Mouse (Mus musculus) left cerebral cortex, adult 18-20 months (tissue): ENCODE data around the gene Tgoln1. TPM values are rescaled to one million over a fixed set of nuclear protein-coding genes. Genes with fewer than 3 reads are reported as not detected.

ENCODE experiments used
- DNase-seq, 2 experiments: peaks; one replicate each; pipeline ENCODE4 v3.0.0; 2021 to 2022; ENCODE audit warnings: low spot score in 2 of 2, mixed read lengths in 1 of 2
- total RNA-seq, 2 experiments: library from RNA; stranded (reverse); gene quantifications; 2 replicates each; pipeline ENCODE4 v1.2.3; 2021

Gene Tgoln1
- total RNA-seq, 2 experiments from 2014 or later = 97.3 to 102 TPM

GRCm38 (mm10) chr6:72597083-72597874, 19.5 kb downstream of the Tgoln1 start:
- DNase-seq = no peak

- no peak for DNase-seq
Measured at GRCm38 (mm10) chr6:72593914-72594313, 22.9 kb downstream of the Tgoln1 start.

- no peak for DNase-seq
Measured at GRCm38 (mm10) chr6:72593011-72593803, 23.6 kb downstream of the Tgoln1 start.

- DNase-seq = no peak
Measured at GRCm38 (mm10) chr6:72590111-72590510, 26.7 kb downstream of the Tgoln1 start.

- no peak for DNase-seq
Measured at GRCm38 (mm10) chr6:72588307-72588706, 28.5 kb downstream of the Tgoln1 start.

- DNase-seq = no peak
Measured at GRCm38 (mm10) chr6:72586701-72587100, 30.1 kb downstream of the Tgoln1 start.

GRCm38 (mm10) chr6:72584154-72584553, 32.6 kb downstream of the Tgoln1 start:
- no peak for DNase-seq

GRCm38 (mm10) chr6:72583211-72583839, 33.5 kb downstream of the Tgoln1 start:
- DNase-seq = no peak

GRCm38 (mm10) chr6:72581625-72582382, 35.0 kb downstream of the Tgoln1 start:
- DNase-seq = no peak

- no peak for DNase-seq
Measured at GRCm38 (mm10) chr6:72576041-72576440, 40.8 kb downstream of the Tgoln1 start.

GRCm38 (mm10) chr6:72571826-72572225, 45.0 kb downstream of the Tgoln1 start:
- DNase-seq = no peak

- no peak for DNase-seq
Measured at GRCm38 (mm10) chr6:72570644-72571397, 46.0 kb downstream of the Tgoln1 start.

GRCm38 (mm10) chr6:72568736-72569135, 48.1 kb downstream of the Tgoln1 start:
- no peak for DNase-seq

- no peak for DNase-seq
Measured at GRCm38 (mm10) chr6:72567508-72567907, 49.3 kb downstream of the Tgoln1 start.

GRCm38 (mm10) chr6:72566044-72566443, 50.8 kb downstream of the Tgoln1 start:
- peak; percentile 90 to 95 for DNase-seq

- no peak for DNase-seq
Measured at GRCm38 (mm10) chr6:72565506-72565905, 51.3 kb downstream of the Tgoln1 start.

- DNase-seq = no peak
Measured at GRCm38 (mm10) chr6:72562894-72563293, 53.9 kb downstream of the Tgoln1 start.

- no peak for DNase-seq
Measured at GRCm38 (mm10) chr6:72562486-72562885, 54.3 kb downstream of the Tgoln1 start.

- DNase-seq = no peak
Measured at GRCm38 (mm10) chr6:72560801-72561200, 56.0 kb downstream of the Tgoln1 start.
